Mouse (Mus musculus): ENCODE measurements around the gene Cd6.

DNA sequence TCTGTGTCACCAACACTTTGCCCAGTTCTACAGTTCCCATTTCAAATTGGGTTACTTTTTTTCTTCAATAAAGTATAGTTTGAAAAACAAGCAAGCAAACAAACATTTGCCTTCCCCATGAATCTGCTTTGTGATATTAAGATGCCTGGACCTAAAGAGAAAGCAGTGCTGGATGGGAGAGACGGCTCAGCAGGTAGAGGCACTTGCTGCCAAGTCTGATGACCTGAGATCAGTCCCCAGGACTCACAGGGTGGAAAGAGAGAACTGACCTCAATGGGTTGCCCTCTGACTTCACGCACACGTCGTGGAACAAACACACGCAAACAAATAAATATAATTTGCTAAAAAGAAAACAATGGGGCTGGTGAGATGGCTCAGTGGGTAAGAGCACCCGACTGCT lies 28.0 kb downstream of the Cd6 start:
- TF ChIP-seq CTCF (IDR thresholded peaks at IDR 0.05; ENCODE audit: insufficient read depth, low read depth, low read length): no peak
- no peak for TF ChIP-seq POLR2A (IDR thresholded peaks at IDR 0.05; ENCODE audit: insufficient read depth, low read depth, low read length)
